Mouse (Mus musculus): ENCODE measurements around the gene Cmtm8.

The Cmtm8 gene

GRCm38 (mm10) chr9:114844017-114844662 is at the start of gene Cmtm8:
Gene Cmtm8, minus strand, starts transcription at chr9:114844156.
- peak; percentile 35 for DNase-seq (ENCODE audit: low read depth, low spot score)

DNA sequence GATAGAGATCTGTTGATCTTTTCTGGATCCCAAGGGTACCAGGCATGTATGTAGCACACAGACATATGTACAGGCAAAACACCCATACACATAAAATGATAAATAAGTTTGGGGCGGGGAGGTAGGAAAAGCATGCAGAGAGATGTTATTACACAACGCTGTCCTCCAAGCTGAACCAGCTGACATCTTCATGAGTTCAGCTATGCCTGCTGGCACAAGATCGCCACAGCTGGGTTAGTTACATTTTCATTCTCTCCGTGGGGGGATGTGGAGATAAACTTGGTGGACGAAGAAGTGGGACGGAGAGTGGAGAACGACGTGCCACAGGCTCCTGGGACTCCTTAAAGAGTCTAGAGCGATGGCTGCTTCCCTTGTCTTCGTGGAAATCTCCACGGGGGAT is 49.0 kb upstream of the Cmtm8 start:
- DNase-seq (ENCODE audit: low read depth, low spot score), result no peak

GRCm38 (mm10) chr9:114890377-114890776 is 46.4 kb upstream of the Cmtm8 start:
- DNase-seq (ENCODE audit: low read depth, low spot score), result no peak

DNA sequence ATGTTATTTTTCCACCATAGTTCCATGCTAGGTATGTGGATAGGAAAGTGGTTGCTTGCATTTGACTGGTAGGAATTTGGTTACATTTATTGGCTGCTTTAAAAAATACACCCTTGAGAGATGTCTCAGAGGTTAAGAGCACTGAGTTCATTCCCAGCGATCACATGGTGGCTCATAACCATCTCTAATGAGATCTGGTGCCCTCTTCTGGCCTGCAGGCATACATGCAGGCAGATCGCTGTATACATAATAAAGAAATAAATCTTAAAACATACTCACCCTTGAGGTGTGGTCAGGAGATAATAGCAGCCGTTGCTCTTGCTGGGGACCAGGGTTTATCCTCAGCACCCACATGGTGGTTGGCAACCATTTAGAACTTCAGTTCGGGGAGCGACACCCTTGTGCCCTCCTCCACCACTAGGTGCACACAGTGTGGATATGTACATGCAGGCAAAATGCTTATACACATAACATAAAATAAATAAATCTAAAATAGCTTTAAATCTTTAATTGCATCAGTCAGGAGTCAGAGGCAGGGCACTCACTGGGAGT is 45.0 kb upstream of the Cmtm8 start:
- no peak for DNase-seq (ENCODE audit: low read depth, low spot score)

DNA sequence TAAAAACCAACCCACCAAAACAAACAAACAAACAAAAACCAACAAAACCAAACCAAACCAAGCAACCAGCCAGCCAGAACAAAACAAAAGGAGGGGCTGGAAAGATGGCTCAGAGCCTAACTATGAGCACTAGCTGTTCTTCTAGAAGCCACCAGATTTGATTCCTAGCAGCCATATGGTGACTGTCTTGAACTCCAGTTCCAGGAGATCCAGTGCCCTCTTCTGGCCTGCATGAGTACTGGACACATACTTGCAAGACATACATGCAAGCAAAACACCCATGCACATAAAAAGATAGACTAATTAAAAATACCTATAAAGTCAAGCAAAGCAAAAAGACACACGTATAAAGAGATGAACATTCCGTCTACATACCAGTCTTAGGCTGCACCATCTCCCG is 43.7 kb upstream of the Cmtm8 start:
- DNase-seq (ENCODE audit: low read depth, low spot score), result peak; percentile 24

DNA sequence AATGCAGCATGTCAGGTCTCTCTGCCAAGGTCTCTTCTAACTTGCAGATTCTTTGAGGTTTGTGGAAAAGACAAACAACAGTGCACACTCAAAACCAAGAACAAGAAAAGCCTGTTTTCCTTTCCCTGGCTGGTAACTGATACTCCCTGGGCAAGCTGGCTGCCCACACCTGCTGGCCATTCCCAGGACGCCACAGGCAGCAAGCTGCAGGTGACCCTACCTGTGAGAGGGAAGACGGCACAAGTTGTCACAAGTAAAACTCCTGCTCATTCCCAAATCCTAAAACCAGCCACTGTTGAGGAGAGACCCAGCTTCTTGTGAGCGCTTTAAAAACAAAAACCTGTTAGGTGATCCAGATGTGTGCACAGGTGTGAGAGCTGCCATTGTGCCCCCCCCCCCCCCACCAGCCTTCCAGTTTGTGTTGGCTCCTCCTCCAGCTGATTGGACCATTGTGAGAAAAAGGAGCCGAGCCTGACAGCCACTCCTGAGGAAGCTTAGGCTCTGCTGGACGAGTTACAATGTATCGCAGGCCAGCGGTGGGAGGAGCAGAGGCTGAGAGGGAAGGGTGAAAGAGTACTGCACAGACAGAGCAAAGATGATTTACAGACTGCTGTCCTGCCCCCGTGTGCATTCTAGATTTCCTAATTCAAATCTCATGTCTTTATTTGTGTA is 42.2 kb upstream of the Cmtm8 start:
- no peak for DNase-seq (ENCODE audit: low read depth, low spot score)

DNA sequence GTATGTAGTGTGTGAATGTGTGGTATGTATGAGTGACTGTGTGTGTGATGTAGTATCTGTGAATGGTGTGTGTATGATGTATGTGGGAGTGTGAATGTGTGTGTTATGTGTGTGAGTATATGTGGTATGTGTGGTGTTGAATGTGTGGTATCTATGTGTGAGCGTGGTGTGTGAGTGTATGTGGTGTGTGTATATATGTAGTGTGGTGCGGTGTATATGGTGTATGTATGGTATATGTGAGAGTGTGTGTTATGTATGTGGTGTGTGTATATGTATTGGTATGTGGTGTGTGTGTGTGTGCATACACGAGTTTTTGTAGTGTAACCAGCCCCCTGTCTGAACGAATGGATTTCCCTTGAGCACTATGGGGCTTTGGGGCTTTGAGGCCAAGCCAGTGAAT is 41.6 kb upstream of the Cmtm8 start:
- DNase-seq (ENCODE audit: low read depth, low spot score), result no peak

DNA sequence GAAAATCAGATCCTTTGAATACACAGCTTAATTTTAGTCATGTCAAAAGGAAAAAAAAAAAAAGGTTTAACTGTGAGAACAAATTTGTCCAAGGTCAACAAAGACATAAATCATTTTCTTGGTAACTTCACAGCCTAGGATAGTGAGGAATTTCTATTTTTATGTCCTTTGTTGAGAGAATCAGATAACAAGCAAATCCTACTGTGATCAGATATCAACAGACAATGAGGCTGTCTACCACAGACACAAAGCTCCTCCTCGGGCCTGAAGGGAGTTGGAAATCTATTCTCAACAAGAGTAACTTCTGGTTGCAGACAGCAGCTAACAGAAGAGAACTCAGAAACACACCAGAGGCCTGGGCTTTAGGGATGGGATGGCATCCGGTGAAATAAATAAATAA is 38.0 kb upstream of the Cmtm8 start:
- no peak for DNase-seq (ENCODE audit: low read depth, low spot score)

GRCm38 (mm10) chr9:114855327-114855726 is 11.4 kb upstream of the Cmtm8 start:
- DNase-seq (ENCODE audit: low read depth, low spot score), result no peak

GRCm38 (mm10) chr9:114854686-114855085 is 10.7 kb upstream of the Cmtm8 start:
- DNase-seq (ENCODE audit: low read depth, low spot score), result no peak

DNA sequence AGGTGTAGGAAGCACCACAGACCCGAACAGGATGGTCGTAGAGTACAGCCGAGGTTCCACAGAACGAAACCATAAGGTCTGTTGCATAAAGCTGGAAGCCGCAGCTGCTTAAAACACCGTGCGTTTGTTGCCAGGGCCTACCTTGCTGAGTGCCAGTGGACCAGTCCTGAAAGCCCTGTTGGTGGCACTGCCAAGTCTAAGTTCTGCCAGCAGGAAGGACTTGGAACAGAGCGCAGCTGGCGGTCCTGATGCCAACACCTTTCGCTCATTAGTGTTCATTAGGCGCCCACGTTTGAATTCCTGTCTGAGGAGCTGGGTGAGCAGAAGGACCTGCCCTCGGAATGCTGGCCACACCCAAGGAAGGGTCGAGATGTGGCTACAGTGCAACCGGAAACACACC is 9.4 kb upstream of the Cmtm8 start:
- DNase-seq (ENCODE audit: low read depth, low spot score), result no peak

DNA sequence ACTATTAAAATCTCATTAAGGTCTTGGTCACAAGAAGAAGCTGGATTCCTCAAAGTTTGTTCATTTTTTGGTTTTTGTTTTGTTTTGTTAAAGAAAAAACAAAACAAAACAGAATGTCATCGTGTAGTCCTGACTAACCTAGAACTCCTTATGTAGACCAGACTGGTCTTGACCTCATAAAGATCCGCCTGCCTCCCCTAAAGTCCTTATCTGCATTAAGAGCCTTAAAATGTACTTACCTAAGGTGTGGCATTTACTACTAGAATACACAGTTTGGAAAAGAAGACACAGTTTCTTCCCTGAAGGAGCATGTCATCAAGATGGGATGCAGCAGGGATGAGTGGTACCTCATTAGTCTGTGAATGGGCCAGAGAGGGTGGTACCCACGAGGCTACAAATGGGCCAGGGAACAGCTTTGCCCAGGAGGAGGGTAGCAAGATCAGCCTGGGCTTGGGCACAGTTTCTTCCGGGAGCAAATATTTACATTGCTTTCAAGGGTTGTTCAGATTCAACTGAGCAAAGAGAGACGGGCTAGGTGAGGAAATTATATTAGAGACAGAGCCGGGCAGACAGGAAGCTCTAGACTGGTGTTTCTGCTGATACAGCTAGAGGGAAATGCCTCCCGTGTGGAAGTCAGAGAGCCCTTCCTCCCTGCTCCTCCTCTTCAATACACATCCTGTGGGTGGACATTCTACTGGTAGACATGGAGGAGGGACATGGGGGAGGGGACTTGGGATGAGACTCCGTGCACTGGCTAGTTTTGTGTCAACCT is 7.6 kb upstream of the Cmtm8 start:
- no peak for DNase-seq (ENCODE audit: low read depth, low spot score)

GRCm38 (mm10) chr9:114843634-114844016 is 331 bp downstream of the Cmtm8 start:
- DNase-seq (ENCODE audit: low read depth, low spot score), result peak; percentile 23

DNA sequence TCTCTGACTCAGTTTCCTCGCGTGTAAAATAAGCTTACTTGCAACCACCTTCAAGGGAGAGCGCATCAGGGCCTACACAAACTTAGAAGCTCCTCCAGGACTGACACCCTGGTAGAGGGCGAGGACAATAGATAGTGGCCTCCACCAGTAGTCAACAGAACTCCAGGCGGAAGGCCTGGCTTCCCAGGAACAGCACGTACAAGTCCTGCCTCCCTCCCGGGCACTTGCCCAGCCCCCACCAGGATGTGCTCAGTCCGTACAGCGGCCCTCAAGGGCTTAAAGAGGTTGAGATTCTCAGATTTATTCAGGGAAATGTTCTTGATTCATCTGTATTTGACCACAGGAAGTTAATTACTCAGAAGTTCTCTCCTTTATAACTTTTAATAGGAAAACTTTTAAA is 1.1 kb downstream of the Cmtm8 start:
- DNase-seq (ENCODE audit: low read depth, low spot score), result no peak

- no peak for DNase-seq (ENCODE audit: low read depth, low spot score)
These were observed 1.7 kb downstream of the Cmtm8 start for GRCm38 (mm10) chr9:114842269-114842668.

- DNase-seq (ENCODE audit: low read depth, low spot score), result no peak
These were observed 5.1 kb downstream of the Cmtm8 start for GRCm38 (mm10) chr9:114838870-114839269.

GRCm38 (mm10) chr9:114831527-114831926 is 12.4 kb downstream of the Cmtm8 start:
- DNase-seq (ENCODE audit: low read depth, low spot score), result no peak

DNA sequence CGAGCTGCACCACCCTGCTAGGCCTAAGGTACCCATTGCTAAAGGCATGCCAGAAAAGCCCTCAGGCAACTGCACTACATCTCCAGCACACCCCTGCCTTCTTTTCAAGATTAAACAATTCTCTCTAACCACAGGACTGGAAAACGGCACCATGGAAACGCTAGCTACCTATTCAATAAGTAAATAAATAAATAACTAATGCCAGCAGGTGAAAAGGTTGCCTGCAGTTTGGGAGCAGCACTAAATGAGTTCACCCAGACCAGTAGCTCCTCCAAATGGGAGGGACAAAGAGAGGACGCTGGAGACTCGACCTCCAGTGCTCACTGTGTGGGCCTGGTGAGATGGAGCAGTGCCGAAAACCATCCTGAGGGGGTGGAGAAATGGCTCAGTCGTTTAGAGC is 13.6 kb downstream of the Cmtm8 start:
- no peak for DNase-seq (ENCODE audit: low read depth, low spot score)

DNA sequence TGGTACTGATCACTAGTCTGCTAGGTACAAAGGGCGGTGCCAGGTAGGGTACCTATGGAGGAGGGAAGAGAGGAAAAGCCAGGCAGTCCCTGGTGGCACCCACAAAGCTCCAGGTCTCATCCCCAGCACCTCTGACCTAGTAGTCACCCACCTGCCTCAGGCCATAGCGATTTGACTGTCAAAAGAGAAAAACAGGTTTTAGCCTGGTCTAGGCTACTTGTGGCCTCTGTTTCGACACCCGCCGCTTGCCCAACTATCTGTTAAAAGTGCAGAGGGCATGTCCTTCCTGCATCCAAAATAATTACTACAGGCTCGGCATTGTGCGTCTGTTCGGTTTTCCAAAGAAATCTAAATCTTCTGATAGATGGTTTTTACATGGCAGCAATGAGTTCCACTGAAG is 14.3 kb downstream of the Cmtm8 start:
- DNase-seq (ENCODE audit: low read depth, low spot score), result no peak

- no peak for DNase-seq (ENCODE audit: low read depth, low spot score)
These were observed 15.6 kb downstream of the Cmtm8 start for GRCm38 (mm10) chr9:114828377-114828776.

DNA sequence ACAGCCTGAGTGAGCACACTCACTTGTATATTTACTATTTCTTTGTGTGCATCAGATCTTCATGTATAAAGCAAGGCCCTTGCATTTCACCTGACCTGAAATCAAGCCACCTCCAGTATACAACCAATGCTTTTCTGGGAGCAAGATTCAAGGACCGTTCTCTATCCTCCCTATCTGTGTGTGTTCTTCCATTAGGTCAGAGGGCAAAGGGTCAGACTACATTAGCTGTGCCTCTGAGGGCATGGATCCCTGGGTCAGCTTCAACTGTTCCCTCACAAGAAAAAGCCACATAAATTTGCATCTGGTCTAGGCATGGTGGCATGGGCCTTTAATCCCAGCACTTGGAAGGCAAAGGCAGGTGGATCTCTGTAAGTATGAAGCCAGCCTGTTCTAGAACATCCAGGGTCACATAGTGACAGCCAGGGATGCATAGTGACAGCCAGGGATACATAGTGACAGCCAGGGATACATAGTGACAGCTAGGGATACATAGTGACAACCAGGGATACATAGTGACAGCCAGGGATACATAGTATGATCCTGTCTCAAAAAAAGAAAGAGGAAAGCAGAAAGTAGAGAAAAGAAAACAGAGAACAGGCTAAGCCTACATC is 16.6 kb downstream of the Cmtm8 start:
- DNase-seq (ENCODE audit: low read depth, low spot score), result no peak

DNA sequence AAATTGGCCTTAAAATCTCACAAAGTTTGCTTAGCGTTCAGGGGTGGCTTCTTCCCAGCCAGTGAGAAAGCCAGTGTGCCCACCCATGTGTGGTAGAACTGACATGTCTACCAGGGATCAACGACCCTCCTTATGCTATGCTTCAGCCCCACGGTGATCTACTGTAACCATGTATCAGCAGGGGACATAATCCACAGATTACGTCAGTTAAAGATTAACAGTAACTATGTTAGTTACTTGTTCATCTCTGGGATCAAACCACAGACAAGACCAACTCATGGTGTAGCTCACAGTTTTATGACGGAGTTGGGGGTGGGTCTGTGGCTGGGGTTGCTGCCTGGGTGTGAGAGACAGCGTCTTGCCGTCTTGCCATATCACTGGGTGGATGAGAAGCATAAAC is 19.8 kb downstream of the Cmtm8 start:
- DNase-seq (ENCODE audit: low read depth, low spot score), result no peak
